Mouse (Mus musculus) embryonic facial prominence, embryonic 11.5 days (tissue): ENCODE data around the gene Pawr. TPM values are rescaled to one million over a fixed set of nuclear protein-coding genes. Genes with fewer than 3 reads are reported as not detected.

Experiments used
- ATAC-seq: fragments of 200-750 bp; cut with Nextera tagmentation; replicated peaks from 2 replicates; pipeline ENCODE4 v1.8.0; 2017; ENCODE audit warnings: low read depth; ENCODE audit not compliant: insufficient number of reproducible peaks, low FRiP score, low TSS enrichment
- DNase-seq: peaks from one replicate; pipeline ENCODE4 v3.0.0-alpha.2; 2015; ENCODE audit warnings: low spot score
- H3K27ac ChIP-seq: fragments of 300-500 bp; sonication (generic); replicated peaks from 2 replicates; pipeline ENCODE4 v1.5.1; 2014; ENCODE audit warnings: mild to moderate bottlenecking, low read depth, low read length, control low read depth
- H3K27me3 ChIP-seq: fragments of 300-500 bp; sonication (generic); 2 replicates; pipeline ENCODE4 v1.6.1; 2014; ENCODE audit warnings: mild to moderate bottlenecking, low read length, moderate library complexity, mixed read lengths; ENCODE audit not compliant: control insufficient read depth, insufficient read depth
- H3K36me3 ChIP-seq: fragments of 300-500 bp; sonication (generic); replicated peaks from 2 replicates; pipeline ENCODE4 v1.6.1; 2014; ENCODE audit warnings: low read depth, mild to moderate bottlenecking, low read length, moderate library complexity, mixed read lengths; ENCODE audit not compliant: control insufficient read depth, insufficient read depth
- H3K4me1 ChIP-seq: fragments of 300-500 bp; sonication (generic); 2 replicates; pipeline ENCODE4 v1.6.1; 2014; ENCODE audit warnings: low read length, mixed read lengths; ENCODE audit not compliant: control insufficient read depth, insufficient read depth
- H3K4me2 ChIP-seq: fragments of 300-500 bp; sonication (generic); 2 replicates; pipeline ENCODE4 v1.6.1; 2014; ENCODE audit warnings: low read depth, mild to moderate bottlenecking, control low read depth, low read length, moderate library complexity
- H3K4me3 ChIP-seq: fragments of 300-500 bp; sonication (generic); 2 replicates; pipeline ENCODE4 v1.5.1; 2014; ENCODE audit warnings: low read depth, low read length, control low read depth
- H3K9ac ChIP-seq: fragments of 300-500 bp; sonication (generic); replicated peaks from 2 replicates; pipeline ENCODE4 v1.6.1; 2014; ENCODE audit warnings: mild to moderate bottlenecking, control low read depth, low read length
- H3K9me3 ChIP-seq: fragments of 300-500 bp; sonication (generic); replicated peaks from 2 replicates; pipeline ENCODE4 v1.6.1; 2016; ENCODE audit warnings: mild to moderate bottlenecking, low read length, inconsistent platforms, mixed read lengths; ENCODE audit not compliant: control insufficient read depth
- whole genome bisulfite sequencing: fragments of 180-500 bp; shearing (Covaris S2); extraction: QIAGEN DNeasy Blood & Tissue Kit; methylation state at CpG from one replicate; pipeline ENCODE4 v1.1.7; 2014; 5-methylcytosine and 5-hydroxymethylcytosine counted together
- polyA plus RNA-seq: library from polyadenylated mRNA; unstranded; fragments of >200 nt; fragmentation: Nextera tagmentation; extraction: Ambion mirVana; gene quantifications from 2 replicates; pipeline ENCODE4 v1.2.1, GENCODE M21; 2014

Pawr gene
- polyA plus RNA-seq, 1 experiment from 2014 or later: 11.6 TPM

- ATAC-seq (no peak), DNase-seq (no peak)
- Histone ChIP-seq H3K36me3 (no peaks in the 10 kb centered on the region), H3K4me1 (no peaks in the 10 kb centered on the region), H3K9me3 (no peaks in the 10 kb centered on the region), H3K27ac (no peak overlapping the region), H3K9ac (no peak overlapping the region), H3K4me2 (no peak overlapping the region), H3K27me3 (no peaks in the 10 kb centered on the region), H3K4me3 (no peak overlapping the region)
- WGBS: 90% methylated on average over 4 of the region's 4 CpGs
Observed at GRCm38 (mm10) chr10:108403366-108403865, 71.5 kb downstream of the Pawr start.

- 90% methylated on average over 9 of the region's 9 CpGs for WGBS
- H3K9me3 ChIP-seq: no peaks in the 10 kb centered on the region
- no peaks in the 10 kb centered on the region for H3K27me3 ChIP-seq
- H3K4me3 ChIP-seq: no peak overlapping the region
- no peak overlapping the region for H3K27ac ChIP-seq
- no peaks in the 10 kb centered on the region for H3K4me1 ChIP-seq
- ATAC-seq: no peak
- DNase-seq: no peak
- H3K36me3 ChIP-seq: no peaks in the 10 kb centered on the region
- no peak overlapping the region for H3K9ac ChIP-seq
- no peak overlapping the region for H3K4me2 ChIP-seq
Observed at GRCm38 (mm10) chr10:108404087-108404486, 72.2 kb downstream of the Pawr start.

- Histone ChIP-seq H3K9me3 (no peaks in the 10 kb centered on the region), H3K27me3 (no peaks in the 10 kb centered on the region), H3K36me3 (no peaks in the 10 kb centered on the region), H3K9ac (no peak overlapping the region), H3K4me3 (no peak overlapping the region), H3K4me2 (no peak overlapping the region), H3K27ac (no peak overlapping the region), H3K4me1 (no peaks in the 10 kb centered on the region)
- ATAC-seq: no peak
- 70% methylated on average over 8 of the region's 8 CpGs for whole genome bisulfite sequencing
- DNase-seq: no peak
Observed at GRCm38 (mm10) chr10:108405076-108405475, 73.2 kb downstream of the Pawr start.

GRCm38 (mm10) chr10:108405931-108406330, 74.0 kb downstream of the Pawr start:
- Histone ChIP-seq H3K4me1 (no peaks in the 10 kb centered on the region), H3K36me3 (no peaks in the 10 kb centered on the region), H3K9ac (no peak overlapping the region), H3K4me2 (no peak overlapping the region), H3K4me3 (no peak overlapping the region), H3K27me3 (no peaks in the 10 kb centered on the region), H3K27ac (no peak overlapping the region), H3K9me3 (no peaks in the 10 kb centered on the region)
- 59% methylated on average over 7 of the region's 7 CpGs for WGBS
- ATAC-seq (no peak), DNase-seq (no peak)

GRCm38 (mm10) chr10:108406798-108407754, 75.2 kb downstream of the Pawr start:
- no peaks in the 10 kb centered on the region for H3K27me3 ChIP-seq
- no peak overlapping the region for H3K9ac ChIP-seq
- H3K4me1 ChIP-seq: no peaks in the 10 kb centered on the region
- H3K9me3 ChIP-seq: no peaks in the 10 kb centered on the region
- ATAC-seq: no peak
- no peak overlapping the region for H3K4me2 ChIP-seq
- H3K36me3 ChIP-seq: no peaks in the 10 kb centered on the region
- H3K4me3 ChIP-seq: no peak overlapping the region
- no peak overlapping the region for H3K27ac ChIP-seq
- WGBS: 79% methylated on average over 12 of the region's 12 CpGs
- no peak for DNase-seq

GRCm38 (mm10) chr10:108408025-108408424, 76.1 kb downstream of the Pawr start:
- Histone ChIP-seq H3K9ac (no peak overlapping the region), H3K4me3 (no peak overlapping the region), H3K36me3 (no peaks in the 10 kb centered on the region), H3K27ac (no peak overlapping the region), H3K9me3 (no peaks in the 10 kb centered on the region), H3K27me3 (no peaks in the 10 kb centered on the region), H3K4me2 (no peak overlapping the region), H3K4me1 (no peaks in the 10 kb centered on the region)
- DNase-seq (no peak), ATAC-seq (peak; percentile 58; the same call in 1 of the 2 replicates)
- WGBS: 61% methylated on average over 5 of the region's 5 CpGs

GRCm38 (mm10) chr10:108408437-108408836, 76.5 kb downstream of the Pawr start:
- Histone ChIP-seq H3K27ac (no peak overlapping the region), H3K4me2 (no peak overlapping the region), H3K9ac (no peak overlapping the region), H3K4me1 (no peaks in the 10 kb centered on the region), H3K36me3 (no peaks in the 10 kb centered on the region), H3K4me3 (no peak overlapping the region), H3K9me3 (no peaks in the 10 kb centered on the region), H3K27me3 (no peaks in the 10 kb centered on the region)
- no peak for DNase-seq
- WGBS: 78% methylated on average over 6 of the region's 6 CpGs
- ATAC-seq: no peak

GRCm38 (mm10) chr10:108408986-108409385, 77.1 kb downstream of the Pawr start:
- no peaks in the 10 kb centered on the region for H3K4me1 ChIP-seq
- WGBS: 60% methylated on average over 6 of the region's 6 CpGs
- H3K27me3 ChIP-seq: no peaks in the 10 kb centered on the region
- H3K4me3 ChIP-seq: no peak overlapping the region
- DNase-seq (no peak), ATAC-seq (no peak)
- H3K27ac ChIP-seq: no peak overlapping the region
- H3K36me3 ChIP-seq: no peaks in the 10 kb centered on the region
- H3K9me3 ChIP-seq: no peaks in the 10 kb centered on the region
- no peak overlapping the region for H3K4me2 ChIP-seq
- H3K9ac ChIP-seq: no peak overlapping the region
